Mouse (Mus musculus): Measurements from ENCODE around the gene Tmem253.

GRCm38 (mm10) chr14:51967400-51967799 is 48.1 kb upstream of the Tmem253 start:
- TF ChIP-seq CTCF (IDR thresholded peaks at IDR 0.05; ENCODE audit: low read depth) (no peak), EP300 (IDR thresholded peaks at IDR 0.05; ENCODE audit: low read depth) (no peak)
